Mouse (Mus musculus) erythroblast, embryonic 14.5 days (primary cell): ENCODE data around the gene Nek1. TPM values are rescaled to one million over a fixed set of nuclear protein-coding genes. Genes with fewer than 3 reads are reported as not detected.

Experiments
- H3K27me3 ChIP-seq: 2 replicates; pipeline ENCODE4 v1.6.1; 2012; ENCODE audit warnings: inconsistent platforms; ENCODE audit not compliant: control insufficient read depth
- H3K36me3 ChIP-seq: 2 replicates; pipeline ENCODE4 v1.6.1; 2012; ENCODE audit warnings: mild to moderate bottlenecking, inconsistent platforms; ENCODE audit not compliant: control insufficient read depth
- H3K4me1 ChIP-seq: 2 replicates; pipeline ENCODE4 v1.6.1; 2012; ENCODE audit warnings: inconsistent platforms; ENCODE audit not compliant: control insufficient read depth
- H3K4me3 ChIP-seq: replicated peaks from 2 replicates; pipeline ENCODE3; 2012; ENCODE audit warnings: moderate library complexity, mild to moderate bottlenecking, inconsistent platforms
- H3K9me3 ChIP-seq: 2 replicates; pipeline ENCODE4 v1.6.1; 2012; ENCODE audit warnings: low read length, inconsistent platforms, mixed read lengths; ENCODE audit not compliant: control insufficient read depth
- GATA1 ChIP-seq: IDR thresholded peaks from 2 replicates; pipeline ENCODE4 v1.6.1; 2012; ENCODE audit warnings: low read length, inconsistent platforms, mixed read lengths
- TAL1 ChIP-seq: IDR thresholded peaks from 3 replicates; pipeline ENCODE4 v1.6.1; 2012; ENCODE audit warnings: low read length, inconsistent platforms, mixed read lengths
- polyA plus RNA-seq: library from polyadenylated mRNA; stranded (reverse); fragments of >175 nt; gene quantifications from 2 replicates; pipeline ENCODE4 v1.2.3, GENCODE M21; 2012

Gene Nek1
- polyA plus RNA-seq, 1 experiment: 0.06 TPM

DNA sequence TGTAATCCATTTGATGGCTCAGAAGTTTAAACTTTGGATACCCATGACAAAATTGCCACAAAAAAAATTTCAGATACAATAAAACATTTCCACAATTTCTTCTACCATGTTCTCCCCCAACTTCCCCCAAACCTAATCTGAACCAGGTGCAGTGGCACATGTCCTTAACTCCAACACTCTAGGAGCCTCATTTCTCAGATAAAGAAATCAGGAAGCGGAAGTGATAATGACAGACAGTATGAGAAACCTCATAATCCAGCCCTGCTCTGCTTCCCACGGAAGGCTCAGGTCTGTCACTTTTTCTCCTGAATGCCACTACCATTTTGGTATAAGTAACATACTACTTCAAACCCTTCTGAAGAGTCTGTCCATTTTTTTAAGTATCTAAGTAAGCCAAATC lies 29.1 kb upstream of the Nek1 start:
- peaks cover 72% of the 10 kb centered on the region for H3K4me1 ChIP-seq
- peaks cover 36% of the 10 kb centered on the region for H3K36me3 ChIP-seq
- no peak overlapping the region for H3K4me3 ChIP-seq
- no peaks in the 10 kb centered on the region for H3K27me3 ChIP-seq
- TF ChIP-seq GATA1 (no peak), TAL1 (no peak)
- H3K9me3 ChIP-seq: no peaks in the 10 kb centered on the region

DNA sequence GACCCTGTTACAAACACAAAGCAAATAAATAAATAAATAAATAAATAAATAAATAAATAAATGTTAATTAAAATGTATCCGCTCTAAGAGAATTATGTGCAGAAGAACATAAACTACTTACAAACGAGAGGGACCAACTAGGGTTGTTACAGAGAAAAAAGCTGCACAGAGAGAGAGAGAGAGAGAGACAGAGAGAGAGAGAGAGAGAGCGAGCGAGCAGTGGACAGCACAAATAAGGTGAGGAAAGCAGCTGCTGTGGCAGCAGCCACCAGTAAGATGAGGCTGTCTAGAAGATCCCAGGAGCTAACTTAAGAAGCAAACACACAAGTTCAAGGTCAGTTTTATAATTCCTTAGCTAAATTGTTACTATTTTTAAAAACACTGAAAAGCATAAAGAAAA lies 28.5 kb upstream of the Nek1 start:
- H3K4me3 ChIP-seq: no peak overlapping the region
- H3K4me1 ChIP-seq: peaks cover 72% of the 10 kb centered on the region
- H3K27me3 ChIP-seq: no peaks in the 10 kb centered on the region
- peaks cover 37% of the 10 kb centered on the region for H3K36me3 ChIP-seq
- no peaks in the 10 kb centered on the region for H3K9me3 ChIP-seq
- TF ChIP-seq TAL1 (no peak), GATA1 (no peak)

DNA sequence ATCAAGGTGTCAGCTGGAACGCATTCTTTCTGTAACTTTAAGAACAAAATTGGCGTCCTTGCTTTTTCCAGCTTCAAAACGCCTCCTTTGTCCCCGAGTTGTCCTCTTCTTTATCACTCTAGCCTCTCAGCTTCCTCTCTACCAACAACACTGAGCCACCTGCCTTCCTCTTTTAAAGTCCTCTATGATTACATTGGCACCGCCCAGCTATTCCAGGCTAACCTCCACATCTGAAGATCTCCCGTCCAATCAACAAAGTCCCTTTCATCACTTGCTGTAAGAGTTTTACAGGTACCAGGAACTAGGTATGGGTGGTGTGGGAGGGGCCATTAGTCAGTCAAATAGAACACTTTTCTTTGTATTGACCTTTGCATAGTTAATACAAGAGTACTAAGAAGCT lies 27.7 kb upstream of the Nek1 start:
- TF ChIP-seq TAL1 (no peak), GATA1 (no peak)
- Histone ChIP-seq H3K9me3 (no peaks in the 10 kb centered on the region), H3K4me1 (peaks cover 80% of the 10 kb centered on the region), H3K4me3 (no peak overlapping the region), H3K27me3 (no peaks in the 10 kb centered on the region), H3K36me3 (peaks cover 40% of the 10 kb centered on the region)

- Histone ChIP-seq H3K4me1 (peaks cover 84% of the 10 kb centered on the region), H3K27me3 (no peaks in the 10 kb centered on the region), H3K9me3 (no peaks in the 10 kb centered on the region), H3K36me3 (peaks cover 40% of the 10 kb centered on the region), H3K4me3 (no peak overlapping the region)
- TF ChIP-seq TAL1: no peak
- no peak for TF ChIP-seq GATA1
These were observed 27.3 kb upstream of the Nek1 start for GRCm38 (mm10) chr8:60965741-60966140.

GRCm38 (mm10) chr8:60969091-60969490 lies 23.9 kb upstream of the Nek1 start:
- TF ChIP-seq GATA1: no peak
- no peak for TF ChIP-seq TAL1
- Histone ChIP-seq H3K36me3 (peaks cover 55% of the 10 kb centered on the region), H3K4me3 (peak overlapping the region; percentile 34), H3K9me3 (no peaks in the 10 kb centered on the region), H3K27me3 (no peaks in the 10 kb centered on the region), H3K4me1 (peaks cover 94% of the 10 kb centered on the region)

- Histone ChIP-seq H3K9me3 (no peaks in the 10 kb centered on the region), H3K27me3 (no peaks in the 10 kb centered on the region), H3K4me3 (no peak overlapping the region), H3K4me1 (peaks cover 94% of the 10 kb centered on the region), H3K36me3 (peaks cover 56% of the 10 kb centered on the region)
- TF ChIP-seq GATA1: no peak
- no peak for TF ChIP-seq TAL1
These were observed 21.2 kb upstream of the Nek1 start for GRCm38 (mm10) chr8:60971808-60972207.

GRCm38 (mm10) chr8:60973448-60973847 lies 19.5 kb upstream of the Nek1 start:
- peak overlapping the region; percentile 57 for H3K4me3 ChIP-seq
- H3K36me3 ChIP-seq: peaks cover 51% of the 10 kb centered on the region
- peaks cover 97% of the 10 kb centered on the region for H3K4me1 ChIP-seq
- H3K9me3 ChIP-seq: no peaks in the 10 kb centered on the region
- H3K27me3 ChIP-seq: no peaks in the 10 kb centered on the region
- peak; percentile 76 for TF ChIP-seq GATA1
- peak; percentile 65 for TF ChIP-seq TAL1

- H3K4me3 ChIP-seq: peak overlapping the region; percentile 57
- TF ChIP-seq GATA1 (peak; percentile 48; the same call in 1 of the 2 replicates), TAL1 (peak; percentile 71)
- no peaks in the 10 kb centered on the region for H3K9me3 ChIP-seq
- H3K4me1 ChIP-seq: peaks cover 96% of the 10 kb centered on the region
- no peaks in the 10 kb centered on the region for H3K27me3 ChIP-seq
- H3K36me3 ChIP-seq: peaks cover 56% of the 10 kb centered on the region
These were observed 18.2 kb upstream of the Nek1 start for GRCm38 (mm10) chr8:60974837-60975236.

DNA sequence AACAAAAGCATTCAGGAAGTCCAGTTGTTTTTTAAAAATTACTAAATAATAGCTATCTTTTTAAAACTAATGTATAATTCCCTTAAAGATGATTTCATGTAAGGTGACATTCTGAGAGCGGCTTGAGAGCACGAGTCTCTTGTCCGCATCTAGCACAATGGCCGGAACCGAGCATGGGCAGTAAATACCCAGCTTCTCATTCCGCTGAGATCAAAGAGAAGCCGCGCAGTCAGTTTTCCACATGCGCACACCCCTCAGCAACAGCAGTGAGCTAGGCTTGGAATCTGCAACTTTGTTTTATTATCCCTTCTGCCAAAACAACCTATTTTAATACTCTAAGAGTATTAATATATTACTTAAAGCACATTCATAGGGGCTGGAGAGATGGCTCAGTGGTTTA lies 16.2 kb upstream of the Nek1 start:
- H3K36me3 ChIP-seq: peaks cover 49% of the 10 kb centered on the region
- peak overlapping the region; percentile 38 for H3K4me3 ChIP-seq
- no peaks in the 10 kb centered on the region for H3K27me3 ChIP-seq
- TF ChIP-seq GATA1 (no peak), TAL1 (no peak)
- H3K9me3 ChIP-seq: no peaks in the 10 kb centered on the region
- peaks cover 92% of the 10 kb centered on the region for H3K4me1 ChIP-seq

GRCm38 (mm10) chr8:60978496-60978895 lies 14.5 kb upstream of the Nek1 start:
- TF ChIP-seq GATA1 (no peak), TAL1 (no peak)
- Histone ChIP-seq H3K27me3 (no peaks in the 10 kb centered on the region), H3K9me3 (no peaks in the 10 kb centered on the region), H3K4me3 (peak overlapping the region; percentile 26), H3K4me1 (peaks cover 78% of the 10 kb centered on the region), H3K36me3 (peaks cover 38% of the 10 kb centered on the region)
